Mouse (Mus musculus): ENCODE results near the gene Ccnd2. TPM values are rescaled to one million over a fixed set of nuclear protein-coding genes. Genes with fewer than 3 reads are reported as not detected.

The Ccnd2 gene
- total and polyA plus RNA-seq, 3 experiments, result 152 to 1,195 (median 656) TPM

DNA sequence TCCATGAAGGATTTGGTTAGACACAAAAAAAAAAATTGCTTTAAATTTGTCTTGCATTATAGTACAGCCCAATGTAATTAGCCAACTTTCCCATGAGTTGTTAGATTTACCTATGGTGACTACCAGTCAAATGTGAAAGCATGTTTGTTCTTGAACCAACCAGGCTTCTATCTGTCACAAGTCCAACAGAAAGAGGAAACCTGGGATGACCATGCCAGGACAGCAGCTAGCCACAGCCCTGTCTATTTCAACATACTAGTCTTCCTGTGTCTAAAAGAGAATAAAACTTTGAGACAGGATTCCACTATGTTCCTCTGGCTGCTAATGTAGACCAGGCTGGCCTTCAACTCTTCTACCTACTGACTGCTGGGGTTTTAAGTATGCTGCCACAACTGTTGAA is 44.6 kb downstream of the Ccnd2 start:
- TF ChIP-seq GATA2 (IDR thresholded peaks at IDR 0.05; ENCODE audit: borderline replicate concordance, low read depth, low read length), result no peak
- TF ChIP-seq GATA1 (IDR thresholded peaks at IDR 0.05; ENCODE audit: borderline replicate concordance, low read length), result no peak
- TF ChIP-seq POLR2AphosphoS5 (IDR thresholded peaks at IDR 0.05; ENCODE audit: insufficient replicate concordance, low read depth, low read length), result no peak
- no peak for TF ChIP-seq CTCF (IDR thresholded peaks at IDR 0.05; ENCODE audit: low read depth, low read length)
- no peak for TF ChIP-seq TAL1 (conservative IDR thresholded peaks at IDR 0.05; ENCODE audit: low read depth, low read length)
- Histone ChIP-seq H3K27me3 (ENCODE audit: insufficient read depth, low read length) (peaks cover 28% of the 10 kb centered on the region), H3K9me3 (replicated peaks) (no peaks in the 10 kb centered on the region), H3K4me3 (ENCODE audit: low read depth, low read length) (no peak overlapping the region), H3K36me3 (replicated peaks) (peaks cover 4% of the 10 kb centered on the region), H3K4me1 (ENCODE audit: insufficient read depth, low read depth, low read length) (peaks cover 16% of the 10 kb centered on the region)
- DNase-seq (ENCODE audit: low spot score) (no peak), ATAC-seq (ENCODE audit: extremely low read depth, insufficient number of reproducible peaks, low FRiP score, poor library complexity, severe bottlenecking) (no peak)

- no peak overlapping the region for H3K4me3 ChIP-seq (ENCODE audit: low read depth, low read length)
- DNase-seq (ENCODE audit: low spot score), result no peak
- no peak for ATAC-seq (ENCODE audit: extremely low read depth, insufficient number of reproducible peaks, low FRiP score, poor library complexity, severe bottlenecking)
- peaks cover 8% of the 10 kb centered on the region for H3K36me3 ChIP-seq (replicated peaks)
- no peak for TF ChIP-seq GATA1 (IDR thresholded peaks at IDR 0.05; ENCODE audit: borderline replicate concordance, low read length)
- TF ChIP-seq TAL1 (conservative IDR thresholded peaks at IDR 0.05; ENCODE audit: low read depth, low read length), result no peak
- TF ChIP-seq POLR2AphosphoS5 (IDR thresholded peaks at IDR 0.05; ENCODE audit: insufficient replicate concordance, low read depth, low read length), result no peak
- no peak for TF ChIP-seq CTCF (IDR thresholded peaks at IDR 0.05; ENCODE audit: low read depth, low read length)
- TF ChIP-seq GATA2 (IDR thresholded peaks at IDR 0.05; ENCODE audit: borderline replicate concordance, low read depth, low read length), result no peak
- H3K9me3 ChIP-seq (replicated peaks), result no peaks in the 10 kb centered on the region
- H3K27me3 ChIP-seq (ENCODE audit: insufficient read depth, low read length), result peaks cover 22% of the 10 kb centered on the region
- H3K4me1 ChIP-seq (ENCODE audit: insufficient read depth, low read depth, low read length), result peaks cover 16% of the 10 kb centered on the region
Observed at GRCm38 (mm10) chr6:127106726-127107125, 45.3 kb downstream of the Ccnd2 start.

GRCm38 (mm10) chr6:127106189-127106588 is 45.8 kb downstream of the Ccnd2 start:
- peaks cover 16% of the 10 kb centered on the region for H3K4me1 ChIP-seq (ENCODE audit: insufficient read depth, low read depth, low read length)
- H3K4me3 ChIP-seq (ENCODE audit: low read depth, low read length), result no peak overlapping the region
- H3K36me3 ChIP-seq (replicated peaks), result peaks cover 11% of the 10 kb centered on the region
- H3K27me3 ChIP-seq (ENCODE audit: insufficient read depth, low read length), result peaks cover 16% of the 10 kb centered on the region
- no peak for TF ChIP-seq TAL1 (conservative IDR thresholded peaks at IDR 0.05; ENCODE audit: low read depth, low read length)
- no peak for TF ChIP-seq GATA1 (IDR thresholded peaks at IDR 0.05; ENCODE audit: borderline replicate concordance, low read length)
- no peak for TF ChIP-seq POLR2AphosphoS5 (IDR thresholded peaks at IDR 0.05; ENCODE audit: insufficient replicate concordance, low read depth, low read length)
- TF ChIP-seq GATA2 (IDR thresholded peaks at IDR 0.05; ENCODE audit: borderline replicate concordance, low read depth, low read length), result no peak
- no peaks in the 10 kb centered on the region for H3K9me3 ChIP-seq (replicated peaks)
- ATAC-seq (ENCODE audit: extremely low read depth, insufficient number of reproducible peaks, low FRiP score, poor library complexity, severe bottlenecking), result no peak
- no peak for DNase-seq (ENCODE audit: low spot score)

DNA sequence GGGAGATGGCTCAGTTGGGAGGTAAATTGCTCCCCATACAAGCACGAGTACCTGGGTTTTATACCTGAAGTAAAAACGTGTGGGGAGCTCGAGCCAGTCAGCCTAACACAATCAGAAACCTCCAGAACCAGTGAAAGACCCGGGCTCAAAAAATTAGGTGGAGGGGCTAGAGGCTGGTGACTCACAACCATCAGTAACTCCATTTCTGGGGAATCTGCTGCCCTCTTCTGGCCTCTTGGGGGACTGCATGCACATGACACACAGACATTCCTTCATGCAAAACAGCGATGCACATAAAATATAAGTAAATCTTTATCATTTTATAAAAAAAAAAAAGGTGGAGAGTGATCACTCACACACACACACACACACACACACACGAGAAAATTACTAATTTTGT is 46.9 kb downstream of the Ccnd2 start:
- ATAC-seq (ENCODE audit: extremely low read depth, insufficient number of reproducible peaks, low FRiP score, poor library complexity, severe bottlenecking) (no peak), DNase-seq (ENCODE audit: low spot score) (no peak)
- no peak overlapping the region for H3K4me3 ChIP-seq (ENCODE audit: low read depth, low read length)
- peaks cover 19% of the 10 kb centered on the region for H3K36me3 ChIP-seq (replicated peaks)
- TF ChIP-seq CTCF (IDR thresholded peaks at IDR 0.05; ENCODE audit: low read depth, low read length), result peak; percentile 22; the same call in 1 of the 2 replicates
- TF ChIP-seq TAL1 (conservative IDR thresholded peaks at IDR 0.05; ENCODE audit: low read depth, low read length), result no peak
- TF ChIP-seq GATA2 (IDR thresholded peaks at IDR 0.05; ENCODE audit: borderline replicate concordance, low read depth, low read length), result no peak
- TF ChIP-seq GATA1 (IDR thresholded peaks at IDR 0.05; ENCODE audit: borderline replicate concordance, low read length), result no peak
- no peak for TF ChIP-seq POLR2AphosphoS5 (IDR thresholded peaks at IDR 0.05; ENCODE audit: insufficient replicate concordance, low read depth, low read length)
- peaks cover 11% of the 10 kb centered on the region for H3K27me3 ChIP-seq (ENCODE audit: insufficient read depth, low read length)
- peaks cover 16% of the 10 kb centered on the region for H3K4me1 ChIP-seq (ENCODE audit: insufficient read depth, low read depth, low read length)
- no peaks in the 10 kb centered on the region for H3K9me3 ChIP-seq (replicated peaks)

DNA sequence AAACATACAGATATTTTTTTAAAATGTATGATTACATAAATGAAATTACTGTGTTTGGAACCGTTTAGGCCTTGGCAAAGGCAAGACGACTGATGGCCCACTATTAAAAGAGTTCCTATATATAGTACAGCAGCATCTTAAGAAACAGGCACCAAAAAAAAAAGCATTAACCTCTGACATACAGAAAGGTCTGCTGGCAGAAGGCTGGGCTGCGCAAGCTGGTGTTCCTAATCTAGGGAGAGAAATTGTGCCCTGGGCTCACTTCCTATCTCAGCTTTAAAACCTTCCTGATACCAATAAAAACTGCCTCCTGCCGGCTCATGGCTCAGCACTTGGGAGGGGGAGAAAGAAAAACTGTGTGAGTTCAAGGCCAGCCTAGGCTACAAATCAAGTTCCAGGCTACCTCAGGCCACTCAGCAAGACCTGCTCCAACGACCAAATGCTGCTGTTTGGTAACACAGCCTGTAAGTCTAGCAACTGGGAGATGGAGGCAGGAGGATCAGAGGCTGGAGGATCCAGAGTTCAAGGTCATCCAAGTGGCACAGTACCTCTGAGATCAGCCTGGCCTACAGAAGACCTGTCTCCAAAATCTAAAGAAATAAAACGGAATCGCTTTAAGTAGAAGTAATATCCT is 47.5 kb downstream of the Ccnd2 start:
- peaks cover 12% of the 10 kb centered on the region for H3K4me1 ChIP-seq (ENCODE audit: insufficient read depth, low read depth, low read length)
- no peak for TF ChIP-seq GATA2 (IDR thresholded peaks at IDR 0.05; ENCODE audit: borderline replicate concordance, low read depth, low read length)
- TF ChIP-seq POLR2AphosphoS5 (IDR thresholded peaks at IDR 0.05; ENCODE audit: insufficient replicate concordance, low read depth, low read length), result no peak
- no peak for TF ChIP-seq CTCF (IDR thresholded peaks at IDR 0.05; ENCODE audit: low read depth, low read length)
- TF ChIP-seq GATA1 (IDR thresholded peaks at IDR 0.05; ENCODE audit: borderline replicate concordance, low read length), result no peak
- DNase-seq (ENCODE audit: low spot score) (no peak), ATAC-seq (ENCODE audit: extremely low read depth, insufficient number of reproducible peaks, low FRiP score, poor library complexity, severe bottlenecking) (no peak)
- no peak overlapping the region for H3K4me3 ChIP-seq (ENCODE audit: low read depth, low read length)
- peaks cover 11% of the 10 kb centered on the region for H3K27me3 ChIP-seq (ENCODE audit: insufficient read depth, low read length)
- peaks cover 19% of the 10 kb centered on the region for H3K36me3 ChIP-seq (replicated peaks)
- no peaks in the 10 kb centered on the region for H3K9me3 ChIP-seq (replicated peaks)

DNA sequence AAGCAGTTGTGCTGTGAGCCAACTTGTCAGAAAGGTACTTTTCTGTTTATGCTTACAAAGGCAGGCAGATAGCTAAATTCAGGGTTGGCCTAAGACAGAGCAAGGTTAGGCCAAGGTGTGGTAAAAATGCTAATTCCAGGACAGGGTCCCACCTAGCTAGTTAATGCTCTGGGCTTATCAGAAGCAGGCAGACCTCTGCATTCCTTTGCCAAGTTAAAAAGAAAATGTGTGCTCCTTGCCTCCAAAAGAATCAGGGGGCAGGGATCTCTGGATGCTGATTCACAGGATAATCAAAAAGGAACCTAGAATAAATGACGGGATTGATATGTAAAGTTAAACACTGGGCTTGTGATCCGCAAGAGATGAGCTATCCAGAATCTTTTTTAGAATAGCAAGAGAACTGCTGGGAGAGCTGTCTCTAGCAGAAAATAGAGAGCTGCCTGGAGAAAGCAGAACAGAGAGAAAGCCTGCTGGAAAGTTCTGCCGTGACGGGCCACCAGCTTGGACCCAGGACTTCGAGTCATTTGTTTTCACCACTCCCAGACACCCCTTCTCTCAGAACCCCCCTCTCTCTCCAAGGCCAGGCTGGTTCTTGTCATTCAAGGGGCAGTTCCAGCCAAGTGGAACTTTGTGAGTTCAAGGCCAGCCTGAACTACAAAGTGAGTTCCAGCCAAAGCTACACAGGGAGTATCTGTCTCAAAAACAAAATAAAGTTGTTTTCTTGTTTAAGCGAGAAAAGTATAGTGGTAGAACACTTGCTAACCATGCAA is 48.3 kb downstream of the Ccnd2 start:
- peaks cover 19% of the 10 kb centered on the region for H3K36me3 ChIP-seq (replicated peaks)
- no peak overlapping the region for H3K4me3 ChIP-seq (ENCODE audit: low read depth, low read length)
- H3K27me3 ChIP-seq (ENCODE audit: insufficient read depth, low read length), result peaks cover 8% of the 10 kb centered on the region
- ATAC-seq (ENCODE audit: extremely low read depth, insufficient number of reproducible peaks, low FRiP score, poor library complexity, severe bottlenecking), result no peak
- no peaks in the 10 kb centered on the region for H3K9me3 ChIP-seq (replicated peaks)
- H3K4me1 ChIP-seq (ENCODE audit: insufficient read depth, low read depth, low read length), result peaks cover 5% of the 10 kb centered on the region
- TF ChIP-seq GATA2 (IDR thresholded peaks at IDR 0.05; ENCODE audit: borderline replicate concordance, low read depth, low read length), result no peak
- TF ChIP-seq POLR2AphosphoS5 (IDR thresholded peaks at IDR 0.05; ENCODE audit: insufficient replicate concordance, low read depth, low read length), result no peak
- TF ChIP-seq GATA1 (IDR thresholded peaks at IDR 0.05; ENCODE audit: borderline replicate concordance, low read length), result no peak
- no peak for TF ChIP-seq TAL1 (conservative IDR thresholded peaks at IDR 0.05; ENCODE audit: low read depth, low read length)
- no peak for TF ChIP-seq CTCF (IDR thresholded peaks at IDR 0.05; ENCODE audit: low read depth, low read length)
- no peak for DNase-seq (ENCODE audit: low spot score)
